Mouse (Mus musculus): ENCODE data around the gene Enpp1.
A peak's percentile ranks its signal among the peaks of the same experiment; 100 is the strongest.

Enpp1 gene

GRCm38 (mm10) chr10:24597789-24598188, 114.2 kb downstream of the Enpp1 start:
- DNase-seq (ENCODE audit: extremely low spot score): no peak

- no peak for DNase-seq (ENCODE audit: extremely low spot score)
Observed at GRCm38 (mm10) chr10:24596869-24597339, 115.1 kb downstream of the Enpp1 start.

- no peak for DNase-seq (ENCODE audit: extremely low spot score)
Observed at GRCm38 (mm10) chr10:24596003-24596868, 115.7 kb downstream of the Enpp1 start.

GRCm38 (mm10) chr10:24595250-24596002, 116.5 kb downstream of the Enpp1 start, which contains the start of gene Ccn2:
Ccn2 (plus strand) TSS chr10:24595442.
- peak; percentile 91 for DNase-seq (ENCODE audit: extremely low spot score)

- peak; percentile 9 for DNase-seq (ENCODE audit: extremely low spot score)
Observed at GRCm38 (mm10) chr10:24593556-24593955, 118.4 kb downstream of the Enpp1 start.

GRCm38 (mm10) chr10:24592969-24593368, 119.0 kb downstream of the Enpp1 start:
- DNase-seq (ENCODE audit: extremely low spot score): no peak

GRCm38 (mm10) chr10:24592318-24592717, 119.6 kb downstream of the Enpp1 start:
- DNase-seq (ENCODE audit: extremely low spot score): no peak

- peak; percentile 3 for DNase-seq (ENCODE audit: extremely low spot score)
Observed at GRCm38 (mm10) chr10:24591741-24592140, 120.2 kb downstream of the Enpp1 start.

- peak; percentile 79 for DNase-seq (ENCODE audit: extremely low spot score)
Observed at GRCm38 (mm10) chr10:24591136-24591535, 120.8 kb downstream of the Enpp1 start.

- no peak for DNase-seq (ENCODE audit: extremely low spot score)
Observed at GRCm38 (mm10) chr10:24590546-24590945, 121.4 kb downstream of the Enpp1 start.

GRCm38 (mm10) chr10:24589238-24589637, 122.7 kb downstream of the Enpp1 start:
- DNase-seq (ENCODE audit: extremely low spot score): no peak

- no peak for DNase-seq (ENCODE audit: extremely low spot score)
Observed at GRCm38 (mm10) chr10:24588824-24589223, 123.1 kb downstream of the Enpp1 start.
